Mouse (Mus musculus) monocyte, adult 5-6 weeks (primary cell): ENCODE data around the gene Tmem211. TPM values are rescaled to one million over a fixed set of nuclear protein-coding genes. Genes with fewer than 3 reads are reported as not detected.

ENCODE experiments used
- ATAC-seq: fragments of 153-309, 156-312 bp; replicated peaks from 2 replicates; pipeline ENCODE4 v1.8.0; 2017; ENCODE audit warnings: mild to moderate bottlenecking; ENCODE audit not compliant: low TSS enrichment, insufficient number of reproducible peaks, severe bottlenecking, poor library complexity, low FRiP score
- total RNA-seq: library from RNA; stranded (forward); fragments of 200-1000, 200-491, 200-594 nt; gene quantifications from 3 replicates; pipeline ENCODE4 v1.2.3, GENCODE M21; 2017

The Tmem211 gene
- total RNA-seq, 1 experiment from 2014 or later: not detected

- ATAC-seq: no peak
Observed at GRCm38 (mm10) chr5:113209898-113210297, 16.8 kb upstream of the Tmem211 start.

- ATAC-seq: no peak
Observed at GRCm38 (mm10) chr5:113210314-113210713, 16.4 kb upstream of the Tmem211 start.

GRCm38 (mm10) chr5:113212156-113212835, 14.4 kb upstream of the Tmem211 start:
- ATAC-seq: no peak

- ATAC-seq: no peak
Observed at GRCm38 (mm10) chr5:113214041-113214440, 12.7 kb upstream of the Tmem211 start.

GRCm38 (mm10) chr5:113214455-113214854, 12.3 kb upstream of the Tmem211 start:
- no peak for ATAC-seq

- ATAC-seq: no peak
Observed at GRCm38 (mm10) chr5:113215610-113216011, 11.1 kb upstream of the Tmem211 start.

GRCm38 (mm10) chr5:113216328-113216960, 10.3 kb upstream of the Tmem211 start:
- no peak for ATAC-seq

GRCm38 (mm10) chr5:113217076-113217475, 9.6 kb upstream of the Tmem211 start:
- ATAC-seq: no peak

GRCm38 (mm10) chr5:113218617-113219235, 8.0 kb upstream of the Tmem211 start:
- ATAC-seq: no peak

- ATAC-seq: no peak
Observed at GRCm38 (mm10) chr5:113219450-113219849, 7.3 kb upstream of the Tmem211 start.

GRCm38 (mm10) chr5:113219876-113220275, 6.8 kb upstream of the Tmem211 start:
- ATAC-seq: no peak

- ATAC-seq: no peak
Observed at GRCm38 (mm10) chr5:113220383-113221146, 6.1 kb upstream of the Tmem211 start.

GRCm38 (mm10) chr5:113221147-113221865, 5.4 kb upstream of the Tmem211 start, which contains the start of gene 2900026A02Rik:
2900026A02Rik (minus strand) TSS chr5:113221236.
- ATAC-seq: no peak

GRCm38 (mm10) chr5:113223888-113224287, 2.8 kb upstream of the Tmem211 start:
- ATAC-seq: no peak

GRCm38 (mm10) chr5:113225271-113225670, 1.4 kb upstream of the Tmem211 start:
- no peak for ATAC-seq

GRCm38 (mm10) chr5:113225686-113226435, 848 bp upstream of the Tmem211 start:
- ATAC-seq: no peak

GRCm38 (mm10) chr5:113230196-113230595, 3.5 kb downstream of the Tmem211 start:
- ATAC-seq: no peak
